In genomic region chr14:11151634-11152321, GRCm38 (mm10) we compare ENCODE assay signal across 9 mouse cellular contexts. TPM values are rescaled to one million over a fixed set of nuclear protein-coding genes. Genes with fewer than 3 reads are reported as not detected.
DNase-seq lines count a peak whose midpoint lies in the region; ATAC-seq and TF ChIP-seq lines count a peak whose summit lies in the region.
"Had no signal": no experiment of that assay in that cellular context is flagged by ENCODE, and none has a peak within 500 bp of the region (broad histone marks: within the 10 kb centered on the region; RNA-seq: fewer than 3 reads in every experiment).

No protein-coding gene starts in this region.

- no peak overlapping the region for H3K4me3 ChIP-seq in heart, embryonic 11.5 days (ENCODE audit: low read depth, low read length)
- H3K4me3 ChIP-seq in gastrocnemius, adult 2 months: no peak overlapping the region
- no peak overlapping the region for H3K4me3 ChIP-seq in intestine, postnatal 0 days (ENCODE audit: low read depth, low read length)
- H3K4me3 ChIP-seq: forebrain, embryonic 13.5 days had no signal

- no peak overlapping the region for H3K4me2 ChIP-seq in heart, embryonic 11.5 days
- H3K4me2 ChIP-seq in intestine, postnatal 0 days (replicated peaks; ENCODE audit: low read depth): no peak overlapping the region
- H3K4me2 ChIP-seq: forebrain, embryonic 13.5 days had no signal

- no peak overlapping the region for H3K27ac ChIP-seq in heart, embryonic 11.5 days (ENCODE audit: low read depth, low read length)
- H3K27ac ChIP-seq in gastrocnemius, adult 2 months: peak overlapping the region; percentile 8; the same call in 1 of the 2 replicates
- no peak overlapping the region for H3K27ac ChIP-seq in intestine, postnatal 0 days (ENCODE audit: low read depth, low read length)
- H3K27ac ChIP-seq: forebrain, embryonic 13.5 days had no signal

- ATAC-seq in heart, embryonic 11.5 days (replicated peaks; ENCODE audit: insufficient number of reproducible peaks, low FRiP score, low TSS enrichment): no peak
- ATAC-seq in intestine, postnatal 0 days: no peak
- ATAC-seq: forebrain, embryonic 13.5 days had no signal

- no peak for TF ChIP-seq CTCF in gastrocnemius, adult 2 months (IDR thresholded peaks at IDR 0.05)
- no peak for TF ChIP-seq CTCF in intestine, postnatal 0 days (IDR thresholded peaks at IDR 0.05; ENCODE audit: low read depth)

- H3K9me3 ChIP-seq in heart, embryonic 11.5 days (replicated peaks; ENCODE audit: control insufficient read depth, low read length): no peaks in the 10 kb centered on the region
- no peaks in the 10 kb centered on the region for H3K9me3 ChIP-seq in intestine, postnatal 0 days (ENCODE audit: control insufficient read depth)
- H3K9me3 ChIP-seq: forebrain, embryonic 13.5 days had no signal

- H3K27me3 ChIP-seq in heart, embryonic 11.5 days (ENCODE audit: control insufficient read depth, insufficient read depth, low read length): no peaks in the 10 kb centered on the region
- H3K27me3 ChIP-seq in intestine, postnatal 0 days (replicated peaks; ENCODE audit: control insufficient read depth, insufficient read depth, low read length): no peaks in the 10 kb centered on the region
- H3K27me3 ChIP-seq: forebrain, embryonic 13.5 days had no signal

- 75% methylated on average over 9 of the region's 9 CpGs for WGBS in heart, embryonic 11.5 days (ENCODE audit: insufficient replicate concordance)
- 70% methylated on average over 9 of the region's 9 CpGs for WGBS in intestine, postnatal 0 days

- intact Hi-C loops in gastrocnemius, adult 2 months (cut with DNase I): no loop called here

- peak; percentile 99 for DNase-seq in heart, adult 11 months
- peak; percentile 85 for DNase-seq in gastrocnemius, adult 2 months
- DNase-seq in heart, postnatal 4 days: peak; percentile 72
- DNase-seq in lung, postnatal 25 days (ENCODE audit: low spot score): peak; percentile 41
- no peak for DNase-seq in natural killer cell, adult 2 months (ENCODE audit: low spot score in 2 of 2)
- no peak for DNase-seq in frontal cortex, postnatal 25 days (ENCODE audit: low spot score in 2 of 2)

- H3K4me1 ChIP-seq in heart, embryonic 11.5 days (ENCODE audit: control insufficient read depth, insufficient read depth, low read length): no peaks in the 10 kb centered on the region
- no peaks in the 10 kb centered on the region for H3K4me1 ChIP-seq in intestine, postnatal 0 days (replicated peaks; ENCODE audit: control insufficient read depth, insufficient read depth, low read length)

- H3K9ac ChIP-seq in heart, embryonic 11.5 days (ENCODE audit: low read depth, low read length): no peak overlapping the region
- no peak overlapping the region for H3K9ac ChIP-seq in intestine, postnatal 0 days (ENCODE audit: low read depth, low read length)
- H3K9ac ChIP-seq: forebrain, embryonic 13.5 days had no signal

- H3K36me3 ChIP-seq in heart, embryonic 11.5 days (ENCODE audit: control insufficient read depth, insufficient read depth, low read length): no peaks in the 10 kb centered on the region
- no peaks in the 10 kb centered on the region for H3K36me3 ChIP-seq in intestine, postnatal 0 days (ENCODE audit: control insufficient read depth, insufficient read depth)

RNA-seq across cellular contexts. Expression of gene Fhit, which starts 10.1 kb away (rescaled TPM):
- 5.6 and 6.7 TPM in 2 replicates for polyA plus RNA-seq in heart, embryonic 11.5 days (2014; fragmentation: Nextera tagmentation; extraction: Ambion mirVana)
- total RNA-seq in gastrocnemius, adult 2 months (2021): under 1 TPM; 0.79 to 0.95 TPM
- total RNA-seq in heart, postnatal 4 days (2021): 1 to 10 TPM; 3.2 to 3.8 TPM
- 21.4 and 25.6 TPM in 2 replicates for polyA plus RNA-seq in intestine, postnatal 0 days (2015; fragmentation: Nextera tagmentation; extraction: Ambion mirVana)

Comparison
In these comparisons a context has a peak if more than half of its experiments do, and no peak if none do; other contexts are left out.
1. DNase-seq: peak in heart, adult 11 months (single experiment), gastrocnemius, adult 2 months (single experiment), heart, postnatal 4 days (single experiment) and lung, postnatal 25 days (single experiment); none in natural killer cell, adult 2 months (0 of 2) and frontal cortex, postnatal 25 days (0 of 2).